Mouse (Mus musculus): Measurements from ENCODE around the gene Pnmal2.

DNA sequence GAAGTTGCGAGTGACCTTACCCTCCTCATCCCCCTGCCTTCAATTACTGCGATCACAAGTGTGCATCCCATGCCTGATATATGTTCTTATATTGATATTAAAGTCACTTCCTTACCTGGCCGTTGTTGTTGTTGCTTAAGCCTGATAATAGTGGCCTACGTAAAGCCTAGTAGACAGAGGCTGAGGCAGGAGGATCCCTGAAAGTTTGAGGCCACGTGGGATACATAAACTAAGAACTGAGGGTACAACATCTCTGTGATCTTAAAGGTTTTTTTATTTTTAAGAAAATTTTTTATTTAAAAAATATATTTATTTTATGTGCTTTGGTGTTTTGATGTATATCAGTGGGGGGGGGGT, 47.9 kb downstream of the Pnmal2 start, which contains the start of gene Ccdc8:
- TF ChIP-seq CTCF (IDR thresholded peaks at IDR 0.05; ENCODE audit: borderline replicate concordance, control insufficient read depth, extremely low read depth, insufficient read depth, low read length, poor library complexity) (no peak), POLR2A (IDR thresholded peaks at IDR 0.05; ENCODE audit: control insufficient read depth, extremely low read depth, insufficient read depth, low read length, poor library complexity) (no peak)
